Mouse (Mus musculus) ES-Bruce4 (cell line): ENCODE measurements around the gene Pappa.

ENCODE experiments used
- CTCF ChIP-seq: IDR thresholded peaks from one replicate; pipeline ENCODE4 v1.8.1; 2011; ENCODE audit warnings: low read depth, low read length
- EP300 ChIP-seq: IDR thresholded peaks from 2 replicates; pipeline ENCODE4 v1.6.1; 2011; ENCODE audit warnings: low read depth, low read length; ENCODE audit not compliant: insufficient read depth
- POLR2A ChIP-seq: IDR thresholded peaks from one replicate; pipeline ENCODE4 v1.8.1; 2011; ENCODE audit warnings: low read length; ENCODE audit not compliant: insufficient read depth

DNA sequence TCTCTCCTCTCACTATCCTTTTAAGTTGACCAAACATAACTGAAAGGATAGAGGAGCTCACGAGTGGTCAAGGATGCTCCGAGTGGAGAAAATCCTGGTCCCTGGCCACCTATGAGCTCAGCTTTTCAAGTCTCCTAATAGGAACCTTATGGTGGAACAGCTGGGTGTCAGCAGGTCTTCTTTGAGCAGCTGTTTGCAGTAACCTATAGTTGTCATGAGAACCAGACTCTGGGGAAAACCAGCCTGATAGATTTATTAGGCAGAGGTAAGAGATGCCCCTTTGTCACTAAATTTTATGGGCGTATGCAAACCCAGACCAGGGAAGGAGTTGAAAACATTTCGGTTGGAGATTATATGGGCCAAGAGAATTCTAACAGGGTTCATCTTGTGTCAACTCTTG, 267.0 kb downstream of the Pappa start:
- no peak for TF ChIP-seq POLR2A
- no peak for TF ChIP-seq CTCF
- TF ChIP-seq EP300, result no peak
